Mouse (Mus musculus) cerebellum, postnatal 36 days (tissue): ENCODE measurements around the gene Rps5.
A peak's percentile ranks its signal among the peaks of the same experiment; 100 is the strongest.
"Not testable (repeated sequence)": the region's sequence is repeated elsewhere in the genome, so short reads cannot be mapped to it uniquely, and the experiment has no call there.

ENCODE experiments used
- DNase-seq, 2 experiments: peaks; one replicate each; pipeline ENCODE4 v3.0.0; 2021 to 2022; ENCODE audit warnings: mixed read lengths in 2 of 2

The Rps5 gene

GRCm38 (mm10) chr7:12921705-12922465, at the start of gene Rps5:
TSS of gene Rps5 (plus strand) at chr7:12922290.
- DNase-seq, result peak; percentile 98 to 99

GRCm38 (mm10) chr7:12874301-12874700, 47.8 kb upstream of the Rps5 start:
- DNase-seq, result no peak

- DNase-seq, result no peak
Measured at GRCm38 (mm10) chr7:12880036-12880435, 42.1 kb upstream of the Rps5 start.

- peak in 1 of 2 experiments; percentile 9 for DNase-seq
Measured at GRCm38 (mm10) chr7:12880497-12880896, 41.6 kb upstream of the Rps5 start.

GRCm38 (mm10) chr7:12880911-12881660, 41.0 kb upstream of the Rps5 start, which contains the start of gene Zfp128:
TSS of gene Zfp128 (plus strand) at chr7:12881177.
- peak; percentile 95 to 96 for DNase-seq

GRCm38 (mm10) chr7:12886563-12887266, 35.4 kb upstream of the Rps5 start:
- DNase-seq, result no peak

GRCm38 (mm10) chr7:12887585-12887984, 34.5 kb upstream of the Rps5 start:
- no peak for DNase-seq

- no peak for DNase-seq
Measured at GRCm38 (mm10) chr7:12890928-12891327, 31.2 kb upstream of the Rps5 start.

GRCm38 (mm10) chr7:12891334-12891733, 30.8 kb upstream of the Rps5 start:
- no peak for DNase-seq

- DNase-seq, result peak; percentile 89 to 92
Measured at GRCm38 (mm10) chr7:12897655-12898410, 24.3 kb upstream of the Rps5 start, which contains the start of gene Zscan22. TSS of gene Zscan22 (plus strand) at chr7:12897815.

- DNase-seq, result no peak
Measured at GRCm38 (mm10) chr7:12901517-12901916, 20.6 kb upstream of the Rps5 start.

- DNase-seq, result peak in 1 of 2 experiments; percentile 14
Measured at GRCm38 (mm10) chr7:12903623-12904022, 18.5 kb upstream of the Rps5 start.

GRCm38 (mm10) chr7:12905146-12905545, 16.9 kb upstream of the Rps5 start:
- no peak for DNase-seq

- peak; percentile 82 to 88 for DNase-seq
Measured at GRCm38 (mm10) chr7:12909498-12909962, 12.6 kb upstream of the Rps5 start.

- DNase-seq, result peak; percentile 59 to 66
Measured at GRCm38 (mm10) chr7:12910181-12910668, 11.9 kb upstream of the Rps5 start.

- no peak for DNase-seq
Measured at GRCm38 (mm10) chr7:12913556-12913955, 8.5 kb upstream of the Rps5 start.

- not testable (repeated sequence) for DNase-seq
Measured at GRCm38 (mm10) chr7:12920495-12920894, 1.6 kb upstream of the Rps5 start.

- no peak for DNase-seq
Measured at GRCm38 (mm10) chr7:12921318-12921704, 779 bp upstream of the Rps5 start.

- no peak for DNase-seq
Measured at GRCm38 (mm10) chr7:12922729-12923128, 639 bp downstream of the Rps5 start.

- DNase-seq, result peak; percentile 46 to 47
Measured at GRCm38 (mm10) chr7:12926316-12926715, 4.2 kb downstream of the Rps5 start.

- DNase-seq, result no peak
Measured at GRCm38 (mm10) chr7:12927191-12927680, 5.1 kb downstream of the Rps5 start, which contains the start of gene Rnf225. TSS of gene Rnf225 (plus strand) at chr7:12927416.
